Mouse (Mus musculus): Measurements from ENCODE around the gene Shank1.

DNA sequence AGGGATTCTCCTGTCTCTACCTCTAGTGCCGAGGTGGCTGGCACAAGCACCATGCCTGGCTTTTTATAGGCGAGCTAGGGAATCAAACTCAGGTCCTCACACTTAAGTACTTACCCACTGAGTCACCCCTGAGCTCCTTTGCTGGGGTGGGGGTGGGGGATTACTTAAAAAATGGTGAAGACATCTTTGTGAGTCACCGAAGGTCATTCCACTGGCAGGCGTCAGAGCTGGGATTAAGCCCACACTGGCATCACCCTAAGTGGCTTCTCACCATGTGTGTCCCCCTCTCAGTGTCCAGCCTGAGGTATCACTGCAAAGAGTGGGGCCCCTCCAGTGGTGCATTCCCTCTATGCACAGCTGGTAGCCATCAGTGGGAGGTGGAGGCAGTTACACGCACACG lies 49.6 kb upstream of the Shank1 start:
- TF ChIP-seq POLR2A (IDR thresholded peaks at IDR 0.05; ENCODE audit: low read depth, low read length), result no peak
- no peak for TF ChIP-seq CTCF (conservative IDR thresholded peaks at IDR 0.05; ENCODE audit: insufficient read depth, insufficient read length, low read depth, low read length)

All from kidney, adult 2 months (tissue).